ENCODE assay signal across 8 mouse cellular contexts in genomic region chr3:109026991-109027470, GRCm38 (mm10). TPM values are rescaled to one million over a fixed set of nuclear protein-coding genes. Genes with fewer than 3 reads are reported as not detected.
A peak's percentile ranks its signal among the peaks of the same experiment; 100 is the strongest.
DNase-seq lines count a peak whose midpoint lies in the region; ATAC-seq lines count a peak whose summit lies in the region.

No protein-coding gene starts in this region.

- DNase-seq in urinary bladder, postnatal 36 days (ENCODE audit: low spot score in 2 of 2), result peak; percentile 32 to 35
- no peak for DNase-seq in urinary bladder, postnatal 10 days (ENCODE audit: low spot score)
- DNase-seq in cerebellum, adult 11-12 months, result peak; percentile 43
- DNase-seq in forelimb bud, embryonic 11.5 days (ENCODE audit: low read depth, low spot score), result peak; percentile 36

- peak; percentile 83 for ATAC-seq in hindbrain, embryonic 15.5 days (ENCODE audit: low FRiP score, low read depth)
- ATAC-seq in liver, embryonic 16.5 days (ENCODE audit: low read depth), result peak; percentile 68
- ATAC-seq in neural tube, embryonic 13.5 days (ENCODE audit: low read depth), result peak; percentile 87
- ATAC-seq in monocyte, adult 5-6 weeks (replicated peaks; ENCODE audit: insufficient number of reproducible peaks, low FRiP score, low TSS enrichment, poor library complexity, severe bottlenecking), result no peak

- H3K4me2 ChIP-seq in hindbrain, embryonic 15.5 days, result peak overlapping the region; percentile 78
- H3K4me2 ChIP-seq in liver, embryonic 16.5 days (ENCODE audit: low read depth, low read length), result peak overlapping the region; percentile 95
- peak overlapping the region; percentile 75 for H3K4me2 ChIP-seq in neural tube, embryonic 13.5 days

- WGBS in hindbrain, embryonic 15.5 days, result under 1% methylated on average over 50 of the region's 51 CpGs
- under 1% methylated on average over 51 of the region's 51 CpGs for WGBS in liver, embryonic 16.5 days (ENCODE audit: insufficient replicate concordance)
- WGBS in neural tube, embryonic 13.5 days, result under 1% methylated on average over 45 of the region's 51 CpGs

- H3K27ac ChIP-seq in hindbrain, embryonic 15.5 days (replicated peaks), result peak overlapping the region; percentile 91
- peak overlapping the region; percentile 55; the same call in 1 of the 2 replicates for H3K27ac ChIP-seq in liver, embryonic 16.5 days (ENCODE audit: low read length)
- H3K27ac ChIP-seq in neural tube, embryonic 13.5 days (replicated peaks), result peak overlapping the region; percentile 90

- H3K4me3 ChIP-seq in hindbrain, embryonic 15.5 days, result peak overlapping the region; percentile 91
- peak overlapping the region; percentile 69 for H3K4me3 ChIP-seq in liver, embryonic 16.5 days (ENCODE audit: low read depth, low read length)
- H3K4me3 ChIP-seq in neural tube, embryonic 13.5 days, result peak overlapping the region; percentile 75

- peak overlapping the region; percentile 83 for H3K9ac ChIP-seq in hindbrain, embryonic 15.5 days
- H3K9ac ChIP-seq in liver, embryonic 16.5 days (ENCODE audit: low read depth, low read length), result peak overlapping the region; percentile 73
- peak overlapping the region; percentile 95 for H3K9ac ChIP-seq in neural tube, embryonic 13.5 days

- no peaks in the 10 kb centered on the region for H3K9me3 ChIP-seq in hindbrain, embryonic 15.5 days
- no peaks in the 10 kb centered on the region for H3K9me3 ChIP-seq in liver, embryonic 16.5 days (replicated peaks; ENCODE audit: control insufficient read depth, low read length)
- H3K9me3 ChIP-seq in neural tube, embryonic 13.5 days, result no peaks in the 10 kb centered on the region

- no peaks in the 10 kb centered on the region for H3K27me3 ChIP-seq in hindbrain, embryonic 15.5 days
- H3K27me3 ChIP-seq in liver, embryonic 16.5 days (ENCODE audit: control insufficient read depth, insufficient read depth, low read depth, low read length), result no peaks in the 10 kb centered on the region; the same call in 1 of the 2 replicates
- no peaks in the 10 kb centered on the region for H3K27me3 ChIP-seq in neural tube, embryonic 13.5 days

- peaks cover 40% of the 10 kb centered on the region for H3K4me1 ChIP-seq in hindbrain, embryonic 15.5 days (replicated peaks)
- peaks cover 10% of the 10 kb centered on the region for H3K4me1 ChIP-seq in liver, embryonic 16.5 days (ENCODE audit: control insufficient read depth, low read depth, low read length)
- peaks cover 38% of the 10 kb centered on the region for H3K4me1 ChIP-seq in neural tube, embryonic 13.5 days (replicated peaks)

- H3K36me3 ChIP-seq in hindbrain, embryonic 15.5 days, result no peaks in the 10 kb centered on the region
- no peaks in the 10 kb centered on the region for H3K36me3 ChIP-seq in liver, embryonic 16.5 days (ENCODE audit: control insufficient read depth, insufficient read depth)
- no peaks in the 10 kb centered on the region for H3K36me3 ChIP-seq in neural tube, embryonic 13.5 days

RNA-seq across cellular contexts. Expression of gene Fam102b, which starts 0.4 kb away (rescaled TPM):
- polyA plus RNA-seq in hindbrain, embryonic 15.5 days (2015; fragmentation: Nextera tagmentation; extraction: Ambion mirVana), result 25.1 and 25.6 TPM in 2 replicates
- polyA plus RNA-seq in liver, embryonic 16.5 days (2015; fragmentation: Nextera tagmentation; extraction: Ambion mirVana), result 0.82 and 0.92 TPM in 2 replicates
- 24.4 and 34.6 TPM in 2 replicates for polyA plus RNA-seq in neural tube, embryonic 13.5 days (2015; fragmentation: Nextera tagmentation; extraction: Ambion mirVana)
- total RNA-seq in monocyte, adult 5-6 weeks (2017), result 17.6 to 26.8 TPM (median 25.0 TPM) in 3 replicates

RNA-seq across cellular contexts. Expression of gene Slc25a54, which starts 53.2 kb away (rescaled TPM):
- polyA plus RNA-seq in hindbrain, embryonic 15.5 days (2015; fragmentation: Nextera tagmentation; extraction: Ambion mirVana), result not detected in 2 replicates
- polyA plus RNA-seq in liver, embryonic 16.5 days (2015; fragmentation: Nextera tagmentation; extraction: Ambion mirVana), result not detected in 2 replicates
- not detected in 2 replicates for polyA plus RNA-seq in neural tube, embryonic 13.5 days (2015; fragmentation: Nextera tagmentation; extraction: Ambion mirVana)
- 1.4 TPM in 1 of 3 replicates, not detected in the others for total RNA-seq in monocyte, adult 5-6 weeks (2017)

Comparison
In these comparisons a context has a peak if more than half of its experiments do, and no peak if none do; other contexts are left out.
1. RNA of gene Fam102b, which starts 0.4 kb away (polyA plus RNA-seq): 24.4 to 34.6 TPM in neural tube, embryonic 13.5 days and 25.1 to 25.6 TPM in hindbrain, embryonic 15.5 days; 0.82 to 0.92 TPM in liver, embryonic 16.5 days; every median in the first group is over 10 times any median in the second.
2. Peak in every context shown above with its lines, with median percentiles within 50 percentile points of each other: H3K27ac ChIP-seq, H3K4me2 ChIP-seq, H3K4me3 ChIP-seq and H3K9ac ChIP-seq.